Mouse (Mus musculus): ENCODE measurements around the gene Kif1b. TPM values are rescaled to one million over a fixed set of nuclear protein-coding genes. Genes with fewer than 3 reads are reported as not detected.

Gene Kif1b
- polyA plus RNA-seq, 1 experiment, result 43.8 TPM

- WGBS, result 92% methylated on average over 2 of the region's 2 CpGs
- TF ChIP-seq POLR2A (IDR thresholded peaks at IDR 0.05; ENCODE audit: borderline replicate concordance, extremely low read depth, low read depth, low read length), result no peak
- TF ChIP-seq CTCF (IDR thresholded peaks at IDR 0.05; ENCODE audit: insufficient read depth, low read length), result no peak
- H3K4me1 ChIP-seq (ENCODE audit: control insufficient read depth, insufficient read depth, low read length), result no peaks in the 10 kb centered on the region
- no peak overlapping the region for H3K4me3 ChIP-seq (replicated peaks; ENCODE audit: extremely low read depth, low read depth, low read length)
- no peak for DNase-seq
Measured at GRCm38 (mm10) chr4:149159203-149159602, 148.3 kb downstream of the Kif1b start.

GRCm38 (mm10) chr4:149157415-149157973, 150.0 kb downstream of the Kif1b start:
- no peak for DNase-seq
- WGBS, result 88% methylated on average over 8 of the region's 8 CpGs
- H3K4me3 ChIP-seq (replicated peaks; ENCODE audit: extremely low read depth, low read depth, low read length), result no peak overlapping the region
- H3K4me1 ChIP-seq (ENCODE audit: control insufficient read depth, insufficient read depth, low read length), result no peaks in the 10 kb centered on the region
- TF ChIP-seq CTCF (IDR thresholded peaks at IDR 0.05; ENCODE audit: insufficient read depth, low read length), result no peak
- TF ChIP-seq POLR2A (IDR thresholded peaks at IDR 0.05; ENCODE audit: borderline replicate concordance, extremely low read depth, low read depth, low read length), result no peak

GRCm38 (mm10) chr4:149155711-149156110, 151.8 kb downstream of the Kif1b start:
- 76% methylated on average over 6 of the region's 6 CpGs for WGBS

GRCm38 (mm10) chr4:149154859-149155258, 152.6 kb downstream of the Kif1b start:
- Histone ChIP-seq H3K4me1 (ENCODE audit: control insufficient read depth, insufficient read depth, low read length) (no peaks in the 10 kb centered on the region), H3K4me3 (replicated peaks; ENCODE audit: extremely low read depth, low read depth, low read length) (no peak overlapping the region)
- TF ChIP-seq CTCF (IDR thresholded peaks at IDR 0.05; ENCODE audit: insufficient read depth, low read length) (no peak), POLR2A (IDR thresholded peaks at IDR 0.05; ENCODE audit: borderline replicate concordance, extremely low read depth, low read depth, low read length) (no peak)
- DNase-seq, result no peak
- WGBS, result over 99% methylated on average over 7 of the region's 7 CpGs

More at GRCm38 (mm10) chr4:149155711-149156110, 151.8 kb downstream of the Kif1b start:
- TF ChIP-seq POLR2A (IDR thresholded peaks at IDR 0.05; ENCODE audit: borderline replicate concordance, extremely low read depth, low read depth, low read length), result no peak
- no peak for TF ChIP-seq CTCF (IDR thresholded peaks at IDR 0.05; ENCODE audit: insufficient read depth, low read length)
- Histone ChIP-seq H3K4me1 (ENCODE audit: control insufficient read depth, insufficient read depth, low read length) (no peaks in the 10 kb centered on the region), H3K4me3 (replicated peaks; ENCODE audit: extremely low read depth, low read depth, low read length) (no peak overlapping the region)
- DNase-seq, result no peak

- no peak for DNase-seq
- no peaks in the 10 kb centered on the region for H3K4me1 ChIP-seq (ENCODE audit: control insufficient read depth, insufficient read depth, low read length)
- 89% methylated on average over 11 of the region's 11 CpGs for WGBS
- H3K4me3 ChIP-seq (replicated peaks; ENCODE audit: extremely low read depth, low read depth, low read length), result no peak overlapping the region
- no peak for TF ChIP-seq POLR2A (IDR thresholded peaks at IDR 0.05; ENCODE audit: borderline replicate concordance, extremely low read depth, low read depth, low read length)
- no peak for TF ChIP-seq CTCF (IDR thresholded peaks at IDR 0.05; ENCODE audit: insufficient read depth, low read length)
Measured at GRCm38 (mm10) chr4:149150721-149151120, 156.8 kb downstream of the Kif1b start.

GRCm38 (mm10) chr4:149150256-149150655, 157.2 kb downstream of the Kif1b start:
- H3K4me1 ChIP-seq (ENCODE audit: control insufficient read depth, insufficient read depth, low read length), result no peaks in the 10 kb centered on the region
- no peak for TF ChIP-seq POLR2A (IDR thresholded peaks at IDR 0.05; ENCODE audit: borderline replicate concordance, extremely low read depth, low read depth, low read length)
- no peak for TF ChIP-seq CTCF (IDR thresholded peaks at IDR 0.05; ENCODE audit: insufficient read depth, low read length)
- no peak overlapping the region for H3K4me3 ChIP-seq (replicated peaks; ENCODE audit: extremely low read depth, low read depth, low read length)
- WGBS, result 73% methylated on average over 11 of the region's 11 CpGs
- DNase-seq, result no peak

GRCm38 (mm10) chr4:149149611-149150010, 157.9 kb downstream of the Kif1b start:
- 57% methylated on average over 7 of the region's 7 CpGs for WGBS

GRCm38 (mm10) chr4:149149196-149149595, 158.3 kb downstream of the Kif1b start:
- TF ChIP-seq CTCF (IDR thresholded peaks at IDR 0.05; ENCODE audit: insufficient read depth, low read length), result no peak
- TF ChIP-seq POLR2A (IDR thresholded peaks at IDR 0.05; ENCODE audit: borderline replicate concordance, extremely low read depth, low read depth, low read length), result no peak
- Histone ChIP-seq H3K4me3 (replicated peaks; ENCODE audit: extremely low read depth, low read depth, low read length) (no peak overlapping the region), H3K4me1 (ENCODE audit: control insufficient read depth, insufficient read depth, low read length) (no peaks in the 10 kb centered on the region)
- 74% methylated on average over 9 of the region's 9 CpGs for WGBS
- DNase-seq, result no peak

More at GRCm38 (mm10) chr4:149149611-149150010, 157.9 kb downstream of the Kif1b start:
- DNase-seq, result no peak
- no peak for TF ChIP-seq CTCF (IDR thresholded peaks at IDR 0.05; ENCODE audit: insufficient read depth, low read length)
- no peak for TF ChIP-seq POLR2A (IDR thresholded peaks at IDR 0.05; ENCODE audit: borderline replicate concordance, extremely low read depth, low read depth, low read length)
- H3K4me3 ChIP-seq (replicated peaks; ENCODE audit: extremely low read depth, low read depth, low read length), result no peak overlapping the region
- H3K4me1 ChIP-seq (ENCODE audit: control insufficient read depth, insufficient read depth, low read length), result no peaks in the 10 kb centered on the region

GRCm38 (mm10) chr4:149148084-149148483, 159.4 kb downstream of the Kif1b start:
- Histone ChIP-seq H3K4me3 (replicated peaks; ENCODE audit: extremely low read depth, low read depth, low read length) (no peak overlapping the region), H3K4me1 (ENCODE audit: control insufficient read depth, insufficient read depth, low read length) (no peaks in the 10 kb centered on the region)
- TF ChIP-seq POLR2A (IDR thresholded peaks at IDR 0.05; ENCODE audit: borderline replicate concordance, extremely low read depth, low read depth, low read length) (no peak), CTCF (IDR thresholded peaks at IDR 0.05; ENCODE audit: insufficient read depth, low read length) (no peak)
- 73% methylated on average over 4 of the region's 4 CpGs for WGBS
- DNase-seq, result no peak

GRCm38 (mm10) chr4:149147528-149147927, 160.0 kb downstream of the Kif1b start:
- Histone ChIP-seq H3K4me1 (ENCODE audit: control insufficient read depth, insufficient read depth, low read length) (no peaks in the 10 kb centered on the region), H3K4me3 (replicated peaks; ENCODE audit: extremely low read depth, low read depth, low read length) (no peak overlapping the region)
- DNase-seq, result no peak
- 64% methylated on average over 7 of the region's 7 CpGs for WGBS
- TF ChIP-seq POLR2A (IDR thresholded peaks at IDR 0.05; ENCODE audit: borderline replicate concordance, extremely low read depth, low read depth, low read length), result no peak
- no peak for TF ChIP-seq CTCF (IDR thresholded peaks at IDR 0.05; ENCODE audit: insufficient read depth, low read length)

All from lung, adult 2 months (tissue).